Mouse (Mus musculus) cerebellum, postnatal 10 days (tissue): ENCODE results near the gene Pum1.
A peak's percentile ranks its signal among the peaks of the same experiment; 100 is the strongest.

ENCODE experiments used
- DNase-seq, 2 experiments: peaks; one replicate each; pipeline ENCODE4 v3.0.0; 2021; ENCODE audit warnings: mixed read lengths in 2 of 2

Pum1 gene

GRCm38 (mm10) chr4:130828851-130829673 is 165.9 kb downstream of the Pum1 start:
- DNase-seq: peak; percentile 48 to 54
